Mouse (Mus musculus) T-cell, adult 66 days (primary cell): ENCODE results near the gene Mef2d. TPM values are rescaled to one million over a fixed set of nuclear protein-coding genes. Genes with fewer than 3 reads are reported as not detected.

Experiments used
- total RNA-seq, 2 experiments: library from RNA; stranded (reverse); gene quantifications; 3 replicates in 1 of 2; 4 replicates in 1 of 2; pipeline ENCODE4 v1.2.4; 2023

The Mef2d gene
- 100 to 1,000 TPM; 241 to 255 TPM for total RNA-seq

GRCm38 (mm10) chr3:88141787-88142523 is at the start of gene Mef2d:
TSS of gene Mef2d (plus strand) at chr3:88142372.

Other genes starting within 250 kb of the Mef2d start
- 100 to 1,000 TPM; 103 to 104 TPM for gene Hdgf, start 236.1 kb upstream of the Mef2d start, total RNA-seq
- gene Mrpl24, start 222.9 kb upstream of the Mef2d start, total RNA-seq, result 100 to 1,000 TPM; 147 to 161 TPM
- 10 to 100 TPM; 69.9 to 72.7 TPM for gene Isg20l2, start 212.1 kb upstream of the Mef2d start, total RNA-seq
- 10 to 100 TPM; 31.8 to 33.3 TPM for gene Rrnad1, start 211.7 kb upstream of the Mef2d start, total RNA-seq
- 1 to 10 TPM; 2.3 to 5.0 TPM for gene Crabp2, start 193.7 kb upstream of the Mef2d start, total RNA-seq
- gene Nes, start 171.3 kb upstream of the Mef2d start, total RNA-seq, result not detected
- not detected for gene Bcan, start 142.1 kb upstream of the Mef2d start, total RNA-seq
- not detected for gene Hapln2, start 114.8 kb upstream of the Mef2d start, total RNA-seq
- gene Gpatch4, start 99.3 kb upstream of the Mef2d start, total RNA-seq, result 10 to 100 TPM; 21.9 to 34.1 TPM
- gene Naxe, start 83.9 kb upstream of the Mef2d start, total RNA-seq, result 10 to 100 TPM; 24.1 to 31.7 TPM
- not detected for gene Ttc24, start 64.1 kb upstream of the Mef2d start, total RNA-seq
- 1 to 10 TPM in 1 of 2 experiments, under 1 TPM in 1; 0.77 to 2.1 TPM for gene Iqgap3, start 60.4 kb upstream of the Mef2d start, total RNA-seq
- not detected for gene Rhbg, start 112.3 kb downstream of the Mef2d start, total RNA-seq
- gene Gm38392, start 144.8 kb downstream of the Mef2d start, total RNA-seq, result not detected
- 1 to 10 TPM; 5.4 to 7.0 TPM for gene Tsacc, start 154.6 kb downstream of the Mef2d start, total RNA-seq
- 100 to 1,000 TPM; 193 to 228 TPM for gene Cct3, start 154.7 kb downstream of the Mef2d start, total RNA-seq
- 100 to 1,000 TPM; 118 to 124 TPM for gene Glmp, start 182.7 kb downstream of the Mef2d start, total RNA-seq
- 1 to 10 TPM in 1 of 2 experiments, not detected in 1; 1.4 TPM for gene Tmem79, start 193.8 kb downstream of the Mef2d start, total RNA-seq
- 100 to 1,000 TPM; 129 to 142 TPM for gene Smg5, start 193.9 kb downstream of the Mef2d start, total RNA-seq
- gene Paqr6, start 222.2 kb downstream of the Mef2d start, total RNA-seq, result 1 to 10 TPM; 4.3 to 5.6 TPM
- gene Bglap3, start 230.4 kb downstream of the Mef2d start, total RNA-seq, result not detected
- gene Bglap2, start 236.3 kb downstream of the Mef2d start, total RNA-seq, result not detected
- not detected for gene Bglap, start 242.1 kb downstream of the Mef2d start, total RNA-seq